Mouse (Mus musculus) heart, embryonic 10.5 days (tissue): ENCODE data around the gene Hist1h2ao. TPM values are rescaled to one million over a fixed set of nuclear protein-coding genes. Genes with fewer than 3 reads are reported as not detected.
"Not testable (repeated sequence)": the region's sequence is repeated elsewhere in the genome, so short reads cannot be mapped to it uniquely, and the experiment has no call there.

Experiments used
- DNase-seq: peaks from one replicate; pipeline ENCODE4 v3.0.0-alpha.2; 2017; ENCODE audit warnings: low spot score
- H3K27ac ChIP-seq: fragments of 300-500 bp; sonication (generic); 2 replicates; pipeline ENCODE4 v1.5.1; 2016; ENCODE audit warnings: mild to moderate bottlenecking
- H3K27me3 ChIP-seq: fragments of 300-500 bp; sonication (generic); 2 replicates; pipeline ENCODE4 v1.6.1; 2016; ENCODE audit warnings: mild to moderate bottlenecking; ENCODE audit not compliant: poor library complexity, insufficient read depth, severe bottlenecking
- H3K36me3 ChIP-seq: fragments of 300-500 bp; sonication (generic); 2 replicates; pipeline ENCODE4 v1.6.1; 2016; ENCODE audit warnings: mild to moderate bottlenecking, moderate library complexity
- H3K4me1 ChIP-seq: fragments of 300-500 bp; sonication (generic); 2 replicates; pipeline ENCODE4 v1.6.1; 2016; ENCODE audit warnings: mild to moderate bottlenecking
- H3K4me3 ChIP-seq: fragments of 300-500 bp; sonication (generic); 2 replicates; pipeline ENCODE4 v1.5.1; 2016; ENCODE audit warnings: mild to moderate bottlenecking, moderate library complexity
- H3K9me3 ChIP-seq: fragments of 300-500 bp; sonication (generic); 2 replicates; pipeline ENCODE4 v1.6.1; 2016; ENCODE audit warnings: mild to moderate bottlenecking, moderate library complexity
- WGBS: fragments of 180-500 bp; shearing (Covaris S2); methylation state at CpG from one replicate; pipeline ENCODE4 v1.1.7; 2016; 5-methylcytosine and 5-hydroxymethylcytosine counted together
- polyA plus RNA-seq: library from polyadenylated mRNA; unstranded; fragments of >200 nt; fragmentation: Nextera tagmentation; extraction: Ambion mirVana; gene quantifications from 2 replicates; pipeline ENCODE4 v1.2.1, GENCODE M21; 2016

Hist1h2ao gene
- not detected in 2 replicates for polyA plus RNA-seq

GRCm38 (mm10) chr13:21810073-21810472 lies at the start of gene Hist1h2ao, which contains the start of gene Hist1h2bq:
Gene Hist1h2ao (plus strand): TSS chr13:21810465.
Gene Hist1h2bq (minus strand): TSS chr13:21810197.
- H3K27ac ChIP-seq, DNase-seq, H3K4me3 ChIP-seq, H3K27me3 ChIP-seq, H3K4me1 ChIP-seq, H3K9me3 ChIP-seq, H3K36me3 ChIP-seq: not testable (repeated sequence)
- WGBS, result no CpG with 5 or more reads among the region's 23 CpGs

- no peaks in the 10 kb centered on the region for H3K36me3 ChIP-seq
- peak overlapping the region; percentile 93 for H3K27ac ChIP-seq
- H3K27me3 ChIP-seq, result no peaks in the 10 kb centered on the region
- H3K4me3 ChIP-seq, result peak overlapping the region; percentile 68
- 9% methylated on average over 32 of the region's 33 CpGs for WGBS
- peaks cover 13% of the 10 kb centered on the region for H3K4me1 ChIP-seq
- H3K9me3 ChIP-seq, result no peaks in the 10 kb centered on the region
- DNase-seq, result peak; percentile 86
Observed at GRCm38 (mm10) chr13:21778814-21779766, 31.2 kb upstream of the Hist1h2ao start.

GRCm38 (mm10) chr13:21779767-21780731 lies 30.2 kb upstream of the Hist1h2ao start, which contains the start of gene Hist1h1b:
Gene Hist1h1b (minus strand): TSS chr13:21780625.
- Histone ChIP-seq H3K27me3 (no peaks in the 10 kb centered on the region), H3K9me3 (no peaks in the 10 kb centered on the region), H3K27ac (peak within 1 kb of the TSS; percentile 93), H3K36me3 (no peaks in the 10 kb centered on the region), H3K4me1 (peaks cover 16% of the 10 kb centered on the region), H3K4me3 (peak within 1 kb of the TSS; percentile 68)
- WGBS, result under 1% methylated on average over 44 of the region's 44 CpGs
- DNase-seq, result peak; percentile 90

- Histone ChIP-seq H3K9me3 (no peaks in the 10 kb centered on the region), H3K4me3 (peak overlapping the region; percentile 68)
Observed at GRCm38 (mm10) chr13:21781021-21781555, 29.2 kb upstream of the Hist1h2ao start.

GRCm38 (mm10) chr13:21781639-21782038 lies 28.6 kb upstream of the Hist1h2ao start:
- 88% methylated on average over 1 of the region's 1 CpGs for WGBS
- peak overlapping the region; percentile 82; the same call in 1 of the 2 replicates for H3K27ac ChIP-seq
- no peaks in the 10 kb centered on the region for H3K27me3 ChIP-seq
- H3K36me3 ChIP-seq, result no peaks in the 10 kb centered on the region
- H3K9me3 ChIP-seq, result no peaks in the 10 kb centered on the region
- no peak for DNase-seq
- H3K4me3 ChIP-seq, result no peak overlapping the region
- peaks cover 22% of the 10 kb centered on the region for H3K4me1 ChIP-seq

More at GRCm38 (mm10) chr13:21781021-21781555, 29.2 kb upstream of the Hist1h2ao start:
- 41% methylated on average over 6 of the region's 6 CpGs for WGBS
- H3K36me3 ChIP-seq, result no peaks in the 10 kb centered on the region
- peak overlapping the region; percentile 93 for H3K27ac ChIP-seq
- no peaks in the 10 kb centered on the region for H3K27me3 ChIP-seq
- peaks cover 20% of the 10 kb centered on the region for H3K4me1 ChIP-seq
- no peak for DNase-seq

DNA sequence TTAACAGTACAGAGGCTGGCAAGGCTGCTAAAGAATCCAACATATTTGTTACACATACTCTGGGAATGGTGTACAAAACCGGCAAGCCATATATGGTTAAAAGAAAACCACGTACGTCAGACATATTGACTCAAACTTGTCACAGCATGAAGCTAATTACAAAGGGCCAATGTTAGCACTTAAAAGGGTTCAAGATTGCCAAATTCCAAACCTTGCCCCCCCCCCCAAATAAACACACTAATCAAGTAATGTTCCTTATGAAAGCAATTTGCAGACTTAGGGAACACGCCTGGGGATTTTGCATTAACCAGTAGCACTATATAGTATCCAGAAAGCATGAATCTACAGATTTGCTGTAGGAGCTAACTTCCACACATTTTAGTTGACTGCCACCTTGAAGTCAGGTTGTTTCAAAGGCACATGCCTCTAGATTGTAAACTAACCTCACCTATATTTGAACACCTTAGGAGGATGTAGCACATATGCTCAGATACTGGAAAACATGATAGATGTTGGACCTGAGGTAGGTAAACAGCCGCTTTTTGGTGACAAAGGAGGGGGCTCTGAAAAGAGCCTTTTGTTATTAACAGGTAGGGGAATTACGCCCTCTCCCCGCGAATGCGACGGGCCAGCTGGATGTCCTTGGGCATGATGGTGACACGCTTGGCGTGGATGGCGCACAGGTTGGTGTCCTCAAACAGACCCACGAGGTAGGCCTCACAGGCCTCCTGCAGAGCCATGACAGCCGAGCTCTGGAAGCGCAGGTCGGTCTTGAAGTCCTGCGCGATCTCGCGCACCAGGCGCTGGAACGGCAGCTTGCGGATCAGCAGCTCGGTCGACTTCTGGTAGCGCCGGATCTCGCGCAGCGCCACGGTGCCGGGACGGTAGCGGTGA lies 27.7 kb upstream of the Hist1h2ao start:
- WGBS, result 2% methylated on average over 15 of the region's 35 CpGs
- H3K27me3 ChIP-seq, H3K9me3 ChIP-seq, H3K36me3 ChIP-seq, DNase-seq: not testable (repeated sequence)
- Histone ChIP-seq H3K4me1 (peaks cover 22% of the 10 kb centered on the region), H3K4me3 (peak overlapping the region; percentile 57), H3K27ac (peak overlapping the region; percentile 90)

- H3K9me3 ChIP-seq, result no peaks in the 10 kb centered on the region
- peak; percentile 88 for DNase-seq
- H3K4me1 ChIP-seq, result peaks cover 24% of the 10 kb centered on the region
- WGBS, result 0% methylated on average over 20 of the region's 20 CpGs
- H3K4me3 ChIP-seq, result peak within 1 kb of the TSS; percentile 57
- H3K27me3 ChIP-seq, result no peaks in the 10 kb centered on the region
- peak within 1 kb of the TSS; percentile 90 for H3K27ac ChIP-seq
- no peaks in the 10 kb centered on the region for H3K36me3 ChIP-seq
Observed at GRCm38 (mm10) chr13:21783255-21783617, 27.0 kb upstream of the Hist1h2ao start, which contains the start of gene Hist1h3i. Gene Hist1h3i (minus strand): TSS chr13:21783370.

DNA sequence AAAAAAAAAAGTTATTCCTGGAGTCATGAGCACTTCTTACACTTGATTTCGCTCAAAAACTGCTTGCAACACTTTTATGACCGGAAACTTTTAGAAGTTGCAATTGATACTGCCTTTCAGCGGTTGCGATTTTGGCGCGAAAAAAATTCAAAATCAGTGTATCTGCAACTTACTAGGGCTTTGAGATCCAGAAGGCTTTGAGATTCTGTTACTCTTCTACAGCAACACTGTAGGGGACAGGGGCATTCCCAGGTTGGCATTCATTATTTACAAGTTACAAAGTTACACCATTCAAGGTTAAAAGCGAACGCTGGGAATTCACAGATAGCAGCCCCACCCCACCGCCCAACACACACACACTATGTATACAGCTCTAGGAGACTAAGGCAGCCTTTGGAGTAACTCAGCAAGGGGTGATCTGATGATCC lies 26.5 kb upstream of the Hist1h2ao start:
- Histone ChIP-seq H3K4me1 (peaks cover 27% of the 10 kb centered on the region), H3K9me3 (no peaks in the 10 kb centered on the region), H3K27ac (peak overlapping the region; percentile 90), H3K4me3 (peak overlapping the region; percentile 57), H3K36me3 (no peaks in the 10 kb centered on the region), H3K27me3 (no peaks in the 10 kb centered on the region)
- DNase-seq, result peak; percentile 80
- 4% methylated on average over 9 of the region's 9 CpGs for WGBS

- no peaks in the 10 kb centered on the region for H3K27me3 ChIP-seq
- peak overlapping the region; percentile 57 for H3K4me3 ChIP-seq
- no peaks in the 10 kb centered on the region for H3K36me3 ChIP-seq
- H3K27ac ChIP-seq, result peak overlapping the region; percentile 90
- 39% methylated on average over 6 of the region's 6 CpGs for WGBS
- H3K9me3 ChIP-seq, result no peaks in the 10 kb centered on the region
- no peak for DNase-seq
- H3K4me1 ChIP-seq, result peaks cover 27% of the 10 kb centered on the region
Observed at GRCm38 (mm10) chr13:21784311-21784710, 26.0 kb upstream of the Hist1h2ao start.

DNA sequence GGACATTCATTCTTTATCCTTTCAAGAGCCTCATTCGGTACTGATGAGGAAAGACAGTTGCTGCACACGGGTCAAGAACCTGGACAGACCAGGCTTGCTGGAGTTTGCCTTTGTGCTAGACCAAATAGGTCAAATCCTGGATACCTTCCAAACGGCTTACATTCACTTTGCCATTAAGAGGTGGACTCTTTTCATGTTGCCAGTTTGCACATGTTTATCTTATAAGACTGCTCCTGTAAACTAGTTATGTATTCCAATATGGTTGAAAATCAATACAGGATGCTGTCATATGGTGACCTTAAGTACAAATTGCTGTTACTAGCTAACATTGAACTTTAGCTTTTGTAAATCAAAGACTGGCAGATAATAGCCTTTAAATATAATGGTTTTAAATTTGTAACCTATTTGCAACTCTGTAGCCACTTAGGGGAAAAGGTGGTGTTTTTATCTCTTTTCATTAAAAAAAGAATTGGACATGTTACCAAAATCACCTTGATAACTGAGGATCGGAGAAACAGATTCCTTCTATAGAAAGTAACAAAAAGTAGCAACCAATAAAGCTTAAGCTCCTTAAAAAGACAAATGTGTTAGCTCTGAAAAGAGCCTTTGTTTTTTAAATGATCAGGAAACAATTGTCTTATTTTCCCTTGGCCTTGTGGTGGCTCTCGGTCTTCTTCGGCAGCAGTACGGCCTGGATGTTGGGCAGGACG lies 23.9 kb upstream of the Hist1h2ao start:
- peak overlapping the region; percentile 54 for H3K4me3 ChIP-seq
- H3K36me3 ChIP-seq, result no peaks in the 10 kb centered on the region
- 12% methylated on average over 8 of the region's 8 CpGs for WGBS
- H3K4me1 ChIP-seq, result peaks cover 28% of the 10 kb centered on the region
- no peaks in the 10 kb centered on the region for H3K27me3 ChIP-seq
- peak; percentile 50 for DNase-seq
- H3K27ac ChIP-seq, result peak overlapping the region; percentile 84
- no peaks in the 10 kb centered on the region for H3K9me3 ChIP-seq
